Mouse (Mus musculus): ENCODE results near the gene Stk11. TPM values are rescaled to one million over a fixed set of nuclear protein-coding genes. Genes with fewer than 3 reads are reported as not detected.

The Stk11 gene
- total and polyA plus RNA-seq, 2 experiments from 2014 or later = 14.8 to 77.8 TPM

DNA sequence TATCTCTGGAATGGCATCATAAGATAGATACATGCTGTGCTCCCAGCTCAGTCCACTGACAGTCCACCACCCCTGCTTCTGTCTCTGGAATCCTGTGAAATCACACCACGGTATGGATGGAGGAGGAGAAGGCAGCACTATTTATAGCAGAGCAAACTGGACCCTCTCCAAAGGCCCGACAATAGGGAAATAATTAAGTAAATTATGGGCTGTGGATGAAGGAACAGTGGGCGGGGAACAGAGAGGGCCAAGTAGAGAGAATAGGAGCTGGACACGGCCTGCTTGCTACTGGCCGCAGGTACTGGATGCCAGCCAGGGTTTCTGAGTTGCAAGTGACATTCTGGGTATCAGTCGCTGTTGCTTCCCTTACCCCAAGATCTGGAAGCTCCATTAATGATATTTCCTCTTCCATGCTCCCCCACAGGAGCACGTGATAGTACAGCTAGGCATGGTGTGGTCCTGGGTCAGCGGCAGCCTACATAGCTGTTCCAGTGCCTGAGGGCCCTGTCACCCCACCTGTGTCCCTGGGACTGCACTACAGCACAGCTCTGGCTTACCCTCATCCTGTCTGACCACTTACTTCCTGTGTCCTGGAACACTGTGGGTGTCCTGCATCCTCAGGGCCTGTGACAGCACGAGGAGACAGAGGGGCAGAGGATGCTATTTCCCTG lies 30.7 kb upstream of the Stk11 start:
- 57% methylated on average over 9 of the region's 9 CpGs for WGBS
- ATAC-seq = peak; percentile 38
- no peak overlapping the region for H3K4me2 ChIP-seq (ENCODE audit: low read depth)

DNA sequence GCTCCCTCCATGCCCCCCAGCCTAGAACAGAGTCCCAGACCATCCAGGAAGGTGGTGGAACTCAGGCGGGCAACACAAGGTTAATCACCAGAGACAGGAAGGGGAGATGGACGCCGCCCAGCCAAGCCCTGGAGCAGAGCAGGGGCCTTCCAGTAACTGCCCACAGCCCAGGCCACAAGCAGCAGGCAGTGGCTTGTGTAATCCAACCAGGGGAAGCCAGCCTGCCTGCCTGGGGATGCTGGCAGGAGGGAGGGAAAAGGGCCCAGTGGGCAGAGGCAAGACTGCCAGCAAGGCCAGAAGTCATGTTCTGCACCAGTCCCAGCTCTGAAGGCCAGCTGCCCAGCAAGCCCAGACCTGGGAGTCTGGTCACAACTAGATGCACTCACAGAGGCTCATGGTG lies 28.8 kb upstream of the Stk11 start:
- TF ChIP-seq CTCF (IDR thresholded peaks at IDR 0.05; ENCODE audit: low read depth) = no peak
- Histone ChIP-seq H3K4me2 (ENCODE audit: low read depth) (no peak overlapping the region), H3K4me1 (ENCODE audit: insufficient read depth) (no peaks in the 10 kb centered on the region), H3K27ac (ENCODE audit: low read depth, low read length) (no peak overlapping the region), H3K27me3 (ENCODE audit: insufficient read depth, low read length) (no peaks in the 10 kb centered on the region), H3K9me3 (ENCODE audit: low read length) (no peaks in the 10 kb centered on the region), H3K4me3 (ENCODE audit: low read depth, low read length) (no peak overlapping the region), H3K9ac (no peak overlapping the region), H3K36me3 (ENCODE audit: insufficient read depth) (peaks cover 23% of the 10 kb centered on the region; the same call in 1 of the 2 replicates)
- no peak for DNase-seq
- no peak for ATAC-seq
- WGBS = 91% methylated on average over 3 of the region's 3 CpGs

More for the DNA sequence above, 30.7 kb upstream of the Stk11 start:
- peak overlapping the region; percentile 10; the same call in 1 of the 2 replicates for H3K9ac ChIP-seq
- H3K27me3 ChIP-seq (ENCODE audit: insufficient read depth, low read length) = no peaks in the 10 kb centered on the region
- H3K4me3 ChIP-seq (ENCODE audit: low read depth, low read length) = no peak overlapping the region
- no peaks in the 10 kb centered on the region for H3K4me1 ChIP-seq (ENCODE audit: insufficient read depth)
- peaks cover 40% of the 10 kb centered on the region for H3K36me3 ChIP-seq (ENCODE audit: insufficient read depth)
- peak; percentile 22 for DNase-seq
- no peak for TF ChIP-seq CTCF (IDR thresholded peaks at IDR 0.05; ENCODE audit: low read depth)
- no peaks in the 10 kb centered on the region for H3K9me3 ChIP-seq (ENCODE audit: low read length)
- H3K27ac ChIP-seq (ENCODE audit: low read depth, low read length) = no peak overlapping the region; the same call in 1 of the 2 replicates

GRCm38 (mm10) chr10:80087483-80087882 lies 28.1 kb upstream of the Stk11 start:
- 91% methylated on average over 8 of the region's 8 CpGs for whole genome bisulfite sequencing
- H3K36me3 ChIP-seq (ENCODE audit: insufficient read depth) = peaks cover 17% of the 10 kb centered on the region; the same call in 1 of the 2 replicates
- DNase-seq (no peak), ATAC-seq (no peak)
- H3K9me3 ChIP-seq (ENCODE audit: low read length) = no peaks in the 10 kb centered on the region
- TF ChIP-seq CTCF (IDR thresholded peaks at IDR 0.05; ENCODE audit: low read depth) = no peak
- no peak overlapping the region for H3K4me2 ChIP-seq (ENCODE audit: low read depth)
- H3K27ac ChIP-seq (ENCODE audit: low read depth, low read length) = no peak overlapping the region
- H3K4me1 ChIP-seq (ENCODE audit: insufficient read depth) = no peaks in the 10 kb centered on the region
- no peaks in the 10 kb centered on the region for H3K27me3 ChIP-seq (ENCODE audit: insufficient read depth, low read length)
- no peak overlapping the region for H3K4me3 ChIP-seq (ENCODE audit: low read depth, low read length)
- no peak overlapping the region for H3K9ac ChIP-seq

DNA sequence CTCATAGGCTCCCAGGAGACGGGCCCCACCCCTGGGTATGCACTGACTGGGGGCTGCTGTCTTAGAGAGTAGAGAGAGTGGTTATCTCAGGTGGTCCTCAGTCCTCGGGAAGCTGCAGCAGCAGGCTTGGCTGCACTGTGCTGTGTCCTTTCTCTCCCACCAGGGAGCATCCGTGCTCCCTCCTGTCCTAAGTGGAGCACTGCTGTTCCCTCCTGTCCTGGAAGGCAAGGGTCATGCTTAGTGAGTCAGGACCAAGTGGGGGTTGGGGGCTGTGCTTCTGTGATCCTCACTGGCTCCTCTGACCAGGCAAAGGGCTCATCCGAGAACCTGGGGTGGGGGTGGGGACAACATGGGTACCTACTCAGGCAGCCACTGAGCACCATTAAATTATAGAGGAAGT lies 26.5 kb upstream of the Stk11 start:
- ATAC-seq (no peak), DNase-seq (no peak)
- WGBS = 63% methylated on average over 4 of the region's 4 CpGs
- no peaks in the 10 kb centered on the region for H3K4me1 ChIP-seq (ENCODE audit: insufficient read depth)
- no peak overlapping the region for H3K4me2 ChIP-seq (ENCODE audit: low read depth)
- no peak overlapping the region for H3K9ac ChIP-seq
- H3K4me3 ChIP-seq (ENCODE audit: low read depth, low read length) = no peak overlapping the region
- TF ChIP-seq CTCF (IDR thresholded peaks at IDR 0.05; ENCODE audit: low read depth) = no peak
- H3K36me3 ChIP-seq (ENCODE audit: insufficient read depth) = 0 out of 2 replicates have a peak, but pooled peaks cover 4% of the 10 kb centered on the region
- no peaks in the 10 kb centered on the region for H3K9me3 ChIP-seq (ENCODE audit: low read length)
- H3K27me3 ChIP-seq (ENCODE audit: insufficient read depth, low read length) = no peaks in the 10 kb centered on the region
- no peak overlapping the region for H3K27ac ChIP-seq (ENCODE audit: low read depth, low read length)

DNA sequence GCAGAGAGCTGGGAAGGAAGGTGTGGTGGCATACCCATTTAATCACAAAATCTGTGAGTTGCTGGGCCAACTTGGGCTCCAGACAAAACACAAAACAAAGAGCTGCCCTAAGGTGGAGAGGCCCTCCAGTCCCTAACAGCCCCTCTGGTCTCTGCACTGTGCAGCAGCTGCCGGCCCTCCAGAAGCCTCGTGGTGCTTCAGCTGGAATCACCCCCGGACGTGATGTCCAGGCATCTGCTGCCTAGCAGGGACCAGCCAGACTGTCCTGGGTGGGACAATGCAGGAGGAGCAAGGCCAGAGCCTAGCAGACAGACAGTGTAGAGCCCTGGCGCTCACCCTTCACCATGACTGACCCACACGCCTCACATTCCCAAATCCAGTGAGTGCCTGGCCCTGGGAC lies 24.1 kb upstream of the Stk11 start:
- H3K36me3 ChIP-seq (ENCODE audit: insufficient read depth) = no peaks in the 10 kb centered on the region
- no peaks in the 10 kb centered on the region for H3K4me1 ChIP-seq (ENCODE audit: insufficient read depth)
- no peaks in the 10 kb centered on the region for H3K9me3 ChIP-seq (ENCODE audit: low read length)
- ATAC-seq = no peak
- no peak for TF ChIP-seq CTCF (IDR thresholded peaks at IDR 0.05; ENCODE audit: low read depth)
- no peak overlapping the region for H3K27ac ChIP-seq (ENCODE audit: low read depth, low read length)
- H3K9ac ChIP-seq = no peak overlapping the region
- no peak for DNase-seq
- H3K27me3 ChIP-seq (ENCODE audit: insufficient read depth, low read length) = no peaks in the 10 kb centered on the region
- H3K4me2 ChIP-seq (ENCODE audit: low read depth) = no peak overlapping the region
- 91% methylated on average over 6 of the region's 6 CpGs for WGBS
- H3K4me3 ChIP-seq (ENCODE audit: low read depth, low read length) = no peak overlapping the region

DNA sequence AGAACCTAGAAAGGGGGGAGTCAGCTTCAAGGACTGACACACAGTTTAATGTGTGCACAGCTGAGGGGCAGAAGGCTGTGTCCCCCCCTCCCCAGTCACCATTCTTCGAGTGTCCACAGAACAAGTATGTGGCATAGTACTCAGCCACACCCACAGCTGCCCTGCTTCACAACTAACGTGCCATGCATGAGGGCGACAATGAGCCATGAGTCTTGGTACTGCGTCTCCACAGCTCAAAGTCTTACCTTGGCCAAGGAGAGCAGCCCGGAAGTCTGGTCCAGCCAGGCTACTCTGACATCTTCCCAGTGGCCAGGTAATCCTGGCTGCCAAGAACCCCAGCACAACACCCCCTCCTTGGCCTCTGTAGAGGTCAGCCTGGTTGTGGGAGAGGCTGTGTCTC lies 22.9 kb upstream of the Stk11 start:
- no peak for ATAC-seq
- no peaks in the 10 kb centered on the region for H3K36me3 ChIP-seq (ENCODE audit: insufficient read depth)
- 82% methylated on average over 5 of the region's 5 CpGs for WGBS
- no peaks in the 10 kb centered on the region for H3K4me1 ChIP-seq (ENCODE audit: insufficient read depth)
- H3K4me3 ChIP-seq (ENCODE audit: low read depth, low read length) = no peak overlapping the region
- DNase-seq = no peak
- no peak overlapping the region for H3K4me2 ChIP-seq (ENCODE audit: low read depth)
- no peaks in the 10 kb centered on the region for H3K9me3 ChIP-seq (ENCODE audit: low read length)
- TF ChIP-seq CTCF (IDR thresholded peaks at IDR 0.05; ENCODE audit: low read depth) = no peak
- H3K9ac ChIP-seq = no peak overlapping the region
- H3K27me3 ChIP-seq (ENCODE audit: insufficient read depth, low read length) = no peaks in the 10 kb centered on the region
- no peak overlapping the region for H3K27ac ChIP-seq (ENCODE audit: low read depth, low read length)

DNA sequence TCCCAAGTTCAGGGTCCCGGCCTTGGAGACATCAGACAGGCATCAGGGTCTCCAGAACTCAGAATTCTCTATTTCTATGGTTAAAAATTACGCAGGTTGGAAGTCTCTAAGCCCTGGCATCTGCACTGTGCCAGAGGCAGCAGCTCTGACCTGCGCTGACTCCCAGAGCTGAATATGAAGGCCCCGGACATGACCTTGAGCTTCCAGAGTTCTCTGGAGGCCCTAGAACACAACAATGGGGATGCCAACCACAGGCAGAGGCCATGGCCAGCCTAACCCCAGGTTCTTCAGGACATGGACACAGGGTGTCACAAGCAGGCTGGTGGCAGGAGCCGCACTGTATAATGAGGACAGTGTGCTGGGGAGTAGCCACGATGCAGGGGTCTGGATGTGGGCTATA lies 21.5 kb upstream of the Stk11 start:
- H3K27ac ChIP-seq (ENCODE audit: low read depth, low read length) = no peak overlapping the region
- no peak for TF ChIP-seq CTCF (IDR thresholded peaks at IDR 0.05; ENCODE audit: low read depth)
- no peaks in the 10 kb centered on the region for H3K9me3 ChIP-seq (ENCODE audit: low read length)
- H3K4me1 ChIP-seq (ENCODE audit: insufficient read depth) = no peaks in the 10 kb centered on the region
- H3K9ac ChIP-seq = no peak overlapping the region
- H3K27me3 ChIP-seq (ENCODE audit: insufficient read depth, low read length) = no peaks in the 10 kb centered on the region
- H3K36me3 ChIP-seq (ENCODE audit: insufficient read depth) = no peaks in the 10 kb centered on the region
- no peak for DNase-seq
- no peak overlapping the region for H3K4me3 ChIP-seq (ENCODE audit: low read depth, low read length)
- WGBS = 93% methylated on average over 6 of the region's 6 CpGs
- H3K4me2 ChIP-seq (ENCODE audit: low read depth) = no peak overlapping the region
- no peak for ATAC-seq

Data from forebrain, postnatal 0 days (tissue).